Mouse (Mus musculus): ENCODE data around the gene Btbd35f8. TPM values are rescaled to one million over a fixed set of nuclear protein-coding genes. Genes with fewer than 3 reads are reported as not detected.
"Not testable (repeated sequence)": the region's sequence is repeated elsewhere in the genome, so short reads cannot be mapped to it uniquely, and the experiment has no call there.

Gene Btbd35f8
- not detected for total RNA-seq (2021)
- long read RNA-seq, experiment 1 = 0 reads
- long read RNA-seq, experiment 2 = 0 reads

GRCm38 (mm10) chrX:34450224-34450623, at the start of gene Btbd35f8:
Gene Btbd35f8, plus strand, starts transcription at chrX:34450524.
- DNase-seq (ENCODE audit: extremely low spot score in 1 of 2, low spot score in 2 of 2); H3K27ac ChIP-seq; H3K4me3 ChIP-seq; intact Hi-C loops (cut with DNase I): not testable (repeated sequence)

Other genes with a start within 250 kb of the Btbd35f8 start
- not detected for gene Spin2g, start 211.8 kb upstream of the Btbd35f8 start, total RNA-seq (2021)

Data from left cerebral cortex, adult 2 months (tissue).